Mouse (Mus musculus) macrophage (primary cell): ENCODE data around the gene Tbc1d22a. TPM values are rescaled to one million over a fixed set of nuclear protein-coding genes. Genes with fewer than 3 reads are reported as not detected.
"Not testable (repeated sequence)": the region's sequence is repeated elsewhere in the genome, so short reads cannot be mapped to it uniquely, and the experiment has no call there.

ENCODE experiments used
- H3K27ac ChIP-seq: fragments of 350-480 bp; formaldehyde crosslinking; 2 replicates; pipeline ENCODE4 v1.9.0; 2021
- H3K36me3 ChIP-seq: fragments of 350-480 bp; formaldehyde crosslinking; 2 replicates; pipeline ENCODE4 v1.9.0; 2021; ENCODE audit errors: inconsistent target
- H3K4me3 ChIP-seq: fragments of 350-480 bp; formaldehyde crosslinking; 2 replicates; pipeline ENCODE4 v1.9.0; 2021; ENCODE audit errors: inconsistent target
- H3K79me2 ChIP-seq: fragments of 350-480 bp; formaldehyde crosslinking; 2 replicates; pipeline ENCODE4 v1.9.0; 2021; ENCODE audit errors: inconsistent target
- WGBS: methylation state at CpG from one replicate; pipeline ENCODE4 v1.1.7; 2026; ENCODE audit warnings: inconsistent platforms; ENCODE audit not compliant: missing documents; 5-methylcytosine and 5-hydroxymethylcytosine counted together
- polyA plus RNA-seq: library from polyadenylated mRNA; stranded (reverse); fragments of 250-400 nt; gene quantifications from 3 replicates; pipeline ENCODE4 v1.2.4, GENCODE M21; 2018; ENCODE audit warnings: inconsistent platforms

Tbc1d22a gene
- polyA plus RNA-seq, 1 experiment from 2014 or later, result 49.5 TPM

DNA sequence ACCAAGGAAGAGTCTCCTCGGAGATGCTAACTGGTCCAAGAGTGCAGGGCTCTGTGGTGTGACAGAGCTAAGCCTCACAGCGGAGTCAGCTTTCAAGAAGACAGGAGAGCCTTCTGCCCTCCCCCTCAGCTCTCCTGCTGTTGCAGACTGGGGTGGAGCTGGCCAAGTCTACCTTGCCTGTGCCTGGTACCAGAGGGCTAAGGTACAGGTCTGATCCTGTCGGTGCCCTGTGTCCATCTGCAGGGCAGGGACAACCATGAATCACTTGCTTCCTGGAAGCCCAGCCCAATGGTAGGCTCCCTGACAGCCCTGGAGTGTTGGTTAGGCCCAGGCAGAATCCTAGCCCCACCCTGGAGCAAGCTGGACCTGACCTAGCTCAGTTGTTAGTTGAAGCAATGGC, 27.6 kb upstream of the Tbc1d22a start:
- WGBS, result 74% methylated on average over 3 of the region's 3 CpGs
- H3K27ac ChIP-seq, result peak overlapping the region; percentile 93

DNA sequence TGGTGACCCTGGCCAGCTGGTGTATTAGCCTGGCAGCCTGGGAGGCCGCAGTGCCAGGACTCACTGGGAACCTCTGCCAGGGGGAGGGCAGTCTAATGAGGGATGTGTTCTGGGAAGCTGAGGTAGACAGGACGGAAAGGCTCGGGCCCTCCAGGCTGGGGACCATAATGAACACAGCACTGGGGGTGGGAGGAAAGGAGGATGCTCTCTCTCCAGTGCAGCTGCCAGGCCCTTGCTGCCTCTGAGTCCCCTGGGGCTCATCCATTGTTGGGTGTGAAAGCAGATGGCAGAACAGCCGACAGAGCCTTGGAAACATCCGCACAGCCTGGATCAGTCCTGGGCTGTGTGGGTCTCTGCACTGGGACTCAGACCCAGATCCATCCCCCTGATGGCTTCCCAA, 26.1 kb upstream of the Tbc1d22a start:
- 96% methylated on average over 5 of the region's 5 CpGs for WGBS
- Histone ChIP-seq H3K36me3 (no peaks in the 10 kb centered on the region), H3K27ac (peak overlapping the region; percentile 65), H3K4me3 (no peak overlapping the region), H3K79me2 (peaks cover 55% of the 10 kb centered on the region)

More for the DNA sequence above, 27.6 kb upstream of the Tbc1d22a start:
- H3K79me2 ChIP-seq, result peaks cover 70% of the 10 kb centered on the region
- peak overlapping the region; percentile 60 for H3K4me3 ChIP-seq
- no peaks in the 10 kb centered on the region for H3K36me3 ChIP-seq

DNA sequence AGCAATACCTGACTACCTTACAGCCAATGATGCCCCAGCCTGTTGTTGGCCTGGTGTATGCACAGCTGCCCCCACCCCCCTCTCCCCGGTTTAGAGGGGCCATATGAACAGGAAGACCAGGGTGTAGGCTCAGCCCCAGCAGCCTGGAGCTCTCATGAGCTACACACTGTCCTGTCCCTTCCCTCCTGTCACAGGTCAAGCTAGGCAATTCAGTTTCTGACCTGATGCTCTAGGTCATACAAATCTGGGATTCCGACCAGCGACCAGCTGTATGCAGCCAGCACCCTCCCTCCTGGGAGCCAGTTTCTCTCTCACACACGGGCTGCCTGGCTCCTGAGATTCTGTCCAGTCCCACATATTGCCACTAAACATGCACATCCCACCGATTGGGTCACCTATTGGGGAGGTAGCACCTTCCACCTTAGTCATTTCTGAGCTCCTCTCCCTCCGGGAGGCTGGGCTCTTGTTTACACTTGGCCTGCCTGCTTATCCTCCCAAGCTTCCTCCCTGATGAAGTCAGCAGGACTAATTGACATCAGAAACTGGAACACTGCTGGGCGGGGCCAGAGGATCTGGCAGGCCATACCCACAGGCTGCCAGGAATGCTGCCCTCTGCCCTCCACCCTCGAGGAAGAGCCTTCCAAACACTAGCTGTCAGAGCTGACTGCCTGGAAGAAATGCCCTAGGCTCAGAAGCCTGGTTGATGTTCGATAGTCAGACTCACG, 25.4 kb upstream of the Tbc1d22a start:
- Histone ChIP-seq H3K27ac (peak overlapping the region; percentile 65), H3K79me2 (peaks cover 48% of the 10 kb centered on the region), H3K4me3 (no peak overlapping the region), H3K36me3 (no peaks in the 10 kb centered on the region)
- 68% methylated on average over 10 of the region's 10 CpGs for WGBS

DNA sequence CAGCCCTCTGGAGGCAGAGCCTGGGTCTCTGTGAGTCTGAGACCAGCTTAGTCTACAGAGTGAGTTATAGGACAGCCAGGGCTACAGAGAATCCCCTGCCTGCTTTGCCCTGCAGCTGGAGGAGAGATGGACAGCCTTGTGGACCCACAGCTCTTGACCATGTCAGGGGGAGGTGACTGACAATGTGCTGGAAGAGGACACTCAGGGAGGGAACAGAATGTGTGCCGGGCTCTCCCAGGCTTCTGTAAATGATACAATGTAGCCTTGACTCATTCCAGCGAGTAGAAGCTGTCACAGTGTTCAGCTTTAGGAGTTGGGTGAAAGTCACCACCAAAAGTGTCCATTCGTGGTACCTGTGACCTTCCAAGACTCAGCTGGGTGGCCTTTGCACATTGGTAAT, 23.9 kb upstream of the Tbc1d22a start:
- Histone ChIP-seq H3K36me3 (no peaks in the 10 kb centered on the region), H3K27ac (peak overlapping the region; percentile 65), H3K79me2 (peaks cover 34% of the 10 kb centered on the region), H3K4me3 (no peak overlapping the region)
- 87% methylated on average over 3 of the region's 3 CpGs for WGBS

GRCm38 (mm10) chr15:86191505-86191904, 22.8 kb upstream of the Tbc1d22a start:
- H3K4me3 ChIP-seq, result no peak overlapping the region
- no peaks in the 10 kb centered on the region for H3K36me3 ChIP-seq
- 17% methylated on average over 1 of the region's 1 CpGs for WGBS
- peaks cover 26% of the 10 kb centered on the region for H3K79me2 ChIP-seq
- peak overlapping the region; percentile 65 for H3K27ac ChIP-seq

DNA sequence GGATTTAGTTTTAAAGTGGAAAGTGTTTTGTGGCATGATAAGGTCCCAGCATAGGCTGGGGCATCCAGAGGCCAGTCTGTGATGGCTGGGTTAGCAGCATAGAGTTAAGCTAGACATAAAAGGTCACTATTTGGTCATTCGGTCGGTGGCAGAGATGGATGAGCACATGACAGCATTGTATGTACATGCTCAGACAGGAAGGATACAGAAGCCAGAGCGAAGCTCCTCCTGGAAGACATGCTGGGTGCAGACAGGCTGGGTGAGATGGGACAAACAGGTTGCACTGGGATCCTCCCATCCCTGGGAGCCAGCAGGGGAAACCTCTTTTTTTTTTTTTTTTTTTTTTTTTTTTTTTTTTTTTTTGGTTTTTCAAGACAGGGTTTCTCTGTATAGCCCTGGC, 22.3 kb upstream of the Tbc1d22a start:
- peaks cover 21% of the 10 kb centered on the region; the same call in 1 of the 2 replicates for H3K79me2 ChIP-seq
- H3K27ac ChIP-seq, result peak overlapping the region; percentile 65
- 88% methylated on average over 3 of the region's 3 CpGs for WGBS
- no peaks in the 10 kb centered on the region for H3K36me3 ChIP-seq
- H3K4me3 ChIP-seq, result no peak overlapping the region

GRCm38 (mm10) chr15:86194676-86195453, 19.4 kb upstream of the Tbc1d22a start:
- not testable (repeated sequence) for H3K4me3 ChIP-seq, H3K36me3 ChIP-seq, H3K79me2 ChIP-seq, H3K27ac ChIP-seq
- 93% methylated on average over 27 of the region's 55 CpGs for WGBS

DNA sequence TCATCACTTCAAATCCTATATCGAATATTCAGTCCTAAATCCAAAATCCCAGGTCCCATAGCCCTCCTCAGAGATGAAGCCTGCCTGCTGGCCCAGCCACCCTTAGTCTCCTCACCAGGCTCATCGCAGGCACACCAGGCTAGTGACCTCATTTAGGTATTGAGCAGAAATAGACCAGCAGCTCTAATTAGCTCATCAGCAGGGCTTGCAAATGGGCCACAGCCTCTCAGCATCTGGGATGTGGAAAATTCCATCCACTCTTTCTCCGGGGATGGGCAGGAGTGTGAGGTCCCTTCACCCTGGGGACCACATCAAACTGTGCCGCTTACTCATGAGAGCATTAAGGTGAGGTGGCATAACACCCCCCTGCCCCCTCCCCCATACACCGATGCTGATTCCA, 15.2 kb upstream of the Tbc1d22a start:
- WGBS, result 90% methylated on average over 4 of the region's 5 CpGs

GRCm38 (mm10) chr15:86199482-86199881, 14.8 kb upstream of the Tbc1d22a start:
- 86% methylated on average over 4 of the region's 4 CpGs for WGBS
- no peaks in the 10 kb centered on the region for H3K36me3 ChIP-seq
- no peaks in the 10 kb centered on the region; the same call in 1 of the 2 replicates for H3K79me2 ChIP-seq
- H3K27ac ChIP-seq, result no peak overlapping the region
- no peak overlapping the region for H3K4me3 ChIP-seq

More for the DNA sequence above, 15.2 kb upstream of the Tbc1d22a start:
- H3K4me3 ChIP-seq, result no peak overlapping the region
- H3K79me2 ChIP-seq, result no peaks in the 10 kb centered on the region
- H3K27ac ChIP-seq, result no peak overlapping the region
- H3K36me3 ChIP-seq, result no peaks in the 10 kb centered on the region

DNA sequence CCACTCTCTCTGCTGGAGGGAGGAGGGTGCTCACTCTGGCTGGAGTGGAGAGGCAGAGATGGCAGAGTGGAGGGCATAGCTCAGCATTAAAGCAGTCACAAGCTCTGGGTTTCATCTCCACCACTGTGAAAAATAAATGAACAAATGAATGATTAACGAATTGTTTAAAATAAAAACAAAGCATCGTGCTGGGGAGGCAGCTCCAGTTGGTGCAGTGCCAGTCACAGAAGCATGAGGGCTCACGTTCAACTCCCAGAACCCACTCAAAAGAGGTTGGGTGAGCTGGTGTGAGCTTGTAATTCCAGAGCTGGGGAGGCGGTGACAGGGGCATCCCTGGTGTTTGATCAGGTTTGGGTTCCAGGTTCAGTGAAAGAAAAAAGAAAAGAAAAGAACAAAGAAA, 14.1 kb upstream of the Tbc1d22a start:
- no peaks in the 10 kb centered on the region; the same call in 1 of the 2 replicates for H3K79me2 ChIP-seq
- no peak overlapping the region for H3K4me3 ChIP-seq
- no peaks in the 10 kb centered on the region for H3K36me3 ChIP-seq
- no peak overlapping the region for H3K27ac ChIP-seq
- WGBS, result 92% methylated on average over 4 of the region's 4 CpGs

DNA sequence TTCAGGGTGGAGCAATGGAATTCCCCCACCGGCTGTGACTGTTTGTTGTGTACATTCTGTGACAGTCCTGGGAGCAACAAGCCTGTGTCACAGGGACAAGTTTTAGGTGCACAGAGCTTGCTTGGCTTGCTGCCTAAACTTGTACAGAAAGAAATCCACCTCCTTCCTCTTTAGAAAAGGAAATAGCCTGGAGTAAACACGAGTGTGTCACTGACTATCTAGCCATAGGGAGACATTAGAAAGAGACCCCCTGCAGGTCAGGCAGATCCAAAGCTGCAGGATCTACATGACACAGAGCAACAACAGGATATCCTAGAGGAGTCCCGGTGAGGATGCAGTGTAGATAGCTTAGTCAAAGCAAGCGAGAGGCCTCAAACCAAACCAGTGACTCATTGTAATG, 13.2 kb upstream of the Tbc1d22a start:
- no peaks in the 10 kb centered on the region for H3K36me3 ChIP-seq
- H3K27ac ChIP-seq, result peak overlapping the region; percentile 99
- H3K79me2 ChIP-seq, result no peaks in the 10 kb centered on the region; the same call in 1 of the 2 replicates
- 15% methylated on average over 4 of the region's 4 CpGs for WGBS
- no peak overlapping the region for H3K4me3 ChIP-seq

DNA sequence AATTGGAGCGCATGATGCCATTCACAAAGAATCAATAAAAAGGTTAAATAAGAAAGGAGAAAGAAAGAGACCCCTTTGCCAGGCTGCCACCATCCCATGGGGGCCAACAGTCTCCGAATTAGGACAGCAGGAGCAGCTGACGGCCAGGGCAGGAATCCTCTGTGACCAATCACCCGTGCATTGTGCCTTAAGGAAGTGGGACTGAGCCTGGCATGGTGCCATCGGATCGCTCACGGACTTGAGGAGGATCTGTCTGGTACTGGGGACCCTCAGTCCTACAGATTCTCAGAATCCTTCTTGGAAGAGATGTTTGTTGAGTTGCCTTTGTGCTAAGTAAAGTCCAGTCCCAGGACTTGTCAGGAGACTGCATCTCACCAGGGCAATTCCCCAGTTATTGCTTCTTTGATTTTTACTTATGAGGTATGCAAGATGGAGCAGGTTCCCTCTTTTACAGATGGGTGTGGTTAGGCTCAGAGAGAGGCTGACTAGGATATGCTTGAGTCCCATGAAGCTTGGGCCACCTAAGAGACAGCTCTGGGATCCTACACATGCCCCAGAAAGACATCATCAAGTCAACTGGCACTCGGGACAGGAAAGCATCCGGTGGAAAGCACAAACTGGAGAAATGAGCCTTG, 12.4 kb upstream of the Tbc1d22a start:
- WGBS, result 65% methylated on average over 9 of the region's 9 CpGs
- no peaks in the 10 kb centered on the region; the same call in 1 of the 2 replicates for H3K79me2 ChIP-seq
- H3K27ac ChIP-seq, result peak overlapping the region; percentile 99
- H3K36me3 ChIP-seq, result no peaks in the 10 kb centered on the region
- no peak overlapping the region for H3K4me3 ChIP-seq

GRCm38 (mm10) chr15:86202640-86203039, 11.6 kb upstream of the Tbc1d22a start:
- no peak overlapping the region for H3K4me3 ChIP-seq
- H3K36me3 ChIP-seq, result no peaks in the 10 kb centered on the region
- H3K27ac ChIP-seq, result peak overlapping the region; percentile 99
- no peaks in the 10 kb centered on the region; the same call in 1 of the 2 replicates for H3K79me2 ChIP-seq
- 0% methylated on average over 6 of the region's 6 CpGs for WGBS

DNA sequence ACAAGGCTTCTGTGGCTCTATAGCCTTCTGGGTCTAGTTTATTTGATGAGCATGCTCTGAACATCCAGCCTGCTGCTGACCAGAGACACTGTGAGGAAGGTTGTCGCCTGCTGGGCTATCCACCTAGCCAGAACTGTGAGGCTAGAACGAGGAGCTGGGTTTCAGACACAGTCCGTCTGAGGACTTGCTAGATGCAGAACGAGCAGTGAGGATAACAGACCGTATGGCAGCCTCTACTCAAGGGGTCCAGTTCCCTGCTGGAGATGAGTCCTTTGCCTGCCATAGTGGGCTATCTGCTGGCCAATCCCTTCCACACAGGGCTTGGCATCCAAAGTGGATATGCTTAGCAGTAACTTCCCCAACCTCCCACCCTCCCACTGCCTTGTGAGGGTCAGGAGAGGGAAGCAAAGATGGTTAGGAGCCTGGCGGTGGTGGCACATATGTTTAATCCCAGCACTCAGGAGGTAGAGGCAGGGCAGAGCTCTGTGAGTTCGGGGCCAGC, 10.9 kb upstream of the Tbc1d22a start:
- no peaks in the 10 kb centered on the region for H3K36me3 ChIP-seq
- H3K79me2 ChIP-seq, result peaks cover under 1% of the 10 kb centered on the region; the same call in 1 of the 2 replicates
- no peak overlapping the region for H3K4me3 ChIP-seq
- 45% methylated on average over 7 of the region's 7 CpGs for WGBS
- H3K27ac ChIP-seq, result peak overlapping the region; percentile 99
